Mouse (Mus musculus) olfactory bulb, adult 2 months (tissue): ENCODE data around the gene Slx4.

Experiments used
- CTCF ChIP-seq: fragments of 200-500 bp; IDR thresholded peaks from 2 replicates; pipeline ENCODE4 v1.5.1; 2012; ENCODE audit warnings: low read depth, mild to moderate bottlenecking, low read length, moderate library complexity; ENCODE audit not compliant: insufficient read depth
- POLR2A ChIP-seq: fragments of 200-500 bp; IDR thresholded peaks from 2 replicates; pipeline ENCODE4 v1.6.1; 2012; ENCODE audit warnings: mild to moderate bottlenecking, low read depth, low read length, moderate library complexity; ENCODE audit not compliant: insufficient read depth

DNA sequence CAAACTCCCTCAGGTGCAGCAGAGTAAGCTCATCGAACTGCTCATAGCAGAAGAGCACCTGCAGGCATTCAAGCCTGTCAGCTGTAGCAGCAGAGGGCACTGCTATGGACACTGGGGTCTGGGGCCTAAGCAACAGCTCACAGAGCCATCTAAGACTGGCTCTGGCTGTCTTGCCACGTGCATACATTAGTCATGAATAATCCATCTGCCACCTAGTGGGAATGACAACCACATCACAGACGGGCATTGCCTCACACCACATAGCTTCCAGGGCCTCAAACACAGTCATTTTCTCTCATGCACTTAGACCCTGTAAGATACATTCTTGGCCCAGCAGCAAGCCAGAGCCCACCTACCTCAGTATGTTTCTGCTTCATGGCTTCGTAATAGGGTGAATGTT is 42.0 kb upstream of the Slx4 start:
- TF ChIP-seq CTCF: no peak
- TF ChIP-seq POLR2A: no peak
